7 mouse cellular contexts compared by ENCODE assay signal in genomic region chr7:45365742-45366651, GRCm38 (mm10). TPM values are rescaled to one million over a fixed set of nuclear protein-coding genes. Genes with fewer than 3 reads are reported as not detected.
DNase-seq lines count a peak whose midpoint lies in the region; ATAC-seq and TF ChIP-seq lines count a peak whose summit lies in the region.

No protein-coding gene starts in this region.

- H3K27ac ChIP-seq in embryonic facial prominence, embryonic 10.5 days (replicated peaks): peak overlapping the region; percentile 81
- no peak overlapping the region for H3K27ac ChIP-seq in limb, embryonic 12.5 days

- DNase-seq in Muller cell, postnatal 12 days (ENCODE audit: inconsistent ontology term): peak; percentile 75
- peak; percentile 72 for DNase-seq in embryonic facial prominence, embryonic 10.5 days (ENCODE audit: low spot score)
- peak; percentile 61 for DNase-seq in heart, postnatal 36 days
- peak; percentile 44 for DNase-seq in naive thymus-derived CD4-positive, alpha-beta T cell, adult 2 months (ENCODE audit: low read depth)

- 0 out of 2 replicates have a peak, but pooled peaks have one; percentile 5 for ATAC-seq in limb, embryonic 12.5 days (ENCODE audit: insufficient number of reproducible peaks, insufficient read depth, low FRiP score, low TSS enrichment, low read depth)
- no peak for ATAC-seq in frontal cortex, adult (ENCODE audit: low TSS enrichment)

- H3K4me3 ChIP-seq in E14TG2a.4 (replicated peaks; ENCODE audit: low read length): peak overlapping the region; percentile 85
- H3K4me3 ChIP-seq in embryonic facial prominence, embryonic 10.5 days: peak overlapping the region; percentile 70
- peak overlapping the region; percentile 66 for H3K4me3 ChIP-seq in limb, embryonic 12.5 days (replicated peaks)

- peak overlapping the region; percentile 95 for H3K4me2 ChIP-seq in limb, embryonic 12.5 days

- peak overlapping the region; percentile 74 for H3K9ac ChIP-seq in limb, embryonic 12.5 days (replicated peaks)

- 3% methylated on average over 35 of the region's 35 CpGs for WGBS in embryonic facial prominence, embryonic 10.5 days
- WGBS in limb, embryonic 12.5 days: 3% methylated on average over 35 of the region's 35 CpGs

- H3K36me3 ChIP-seq in E14TG2a.4 (ENCODE audit: insufficient read depth, low read length): peaks cover 4% of the 10 kb centered on the region; the same call in 1 of the 2 replicates
- no peaks in the 10 kb centered on the region for H3K36me3 ChIP-seq in embryonic facial prominence, embryonic 10.5 days (replicated peaks)
- H3K36me3 ChIP-seq in limb, embryonic 12.5 days: no peaks in the 10 kb centered on the region

- H3K4me1 ChIP-seq in E14TG2a.4 (replicated peaks; ENCODE audit: low read depth, low read length): peaks cover 57% of the 10 kb centered on the region
- H3K4me1 ChIP-seq in embryonic facial prominence, embryonic 10.5 days: peaks cover 56% of the 10 kb centered on the region
- H3K4me1 ChIP-seq in limb, embryonic 12.5 days (replicated peaks): peaks cover 39% of the 10 kb centered on the region

- TF ChIP-seq CTCF in E14TG2a.4 (conservative IDR thresholded peaks at IDR 0.05; ENCODE audit: low read length): no peak

- H3K27me3 ChIP-seq in E14TG2a.4 (ENCODE audit: insufficient read depth, low read length): peaks cover 47% of the 10 kb centered on the region
- peaks cover 89% of the 10 kb centered on the region for H3K27me3 ChIP-seq in embryonic facial prominence, embryonic 10.5 days (replicated peaks; ENCODE audit: low read depth, poor library complexity, severe bottlenecking)
- peaks cover 85% of the 10 kb centered on the region for H3K27me3 ChIP-seq in limb, embryonic 12.5 days

- H3K9me3 ChIP-seq in E14TG2a.4 (ENCODE audit: low read length): no peaks in the 10 kb centered on the region
- H3K9me3 ChIP-seq in embryonic facial prominence, embryonic 10.5 days: no peaks in the 10 kb centered on the region
- no peaks in the 10 kb centered on the region for H3K9me3 ChIP-seq in limb, embryonic 12.5 days

- intact Hi-C loops in heart, postnatal 36 days (cut with DNase I): no loop called here

RNA-seq across cellular contexts. Expression of gene Ppfia3, which starts 0.8 kb away (rescaled TPM):
- 5.8 and 7.1 TPM in 2 replicates for polyA plus RNA-seq in embryonic facial prominence, embryonic 10.5 days (2016; fragmentation: Nextera tagmentation; extraction: Ambion mirVana)
- total RNA-seq in heart, postnatal 36 days (2021): not detected
- 6.4 and 8.4 TPM in 2 replicates for polyA plus RNA-seq in limb, embryonic 12.5 days (2016; fragmentation: Nextera tagmentation; extraction: Ambion mirVana)

RNA-seq across cellular contexts. Expression of gene Lin7b, which starts 4.4 kb away (rescaled TPM):
- polyA plus RNA-seq in embryonic facial prominence, embryonic 10.5 days (2016; fragmentation: Nextera tagmentation; extraction: Ambion mirVana): 0.24 and 1.2 TPM in 2 replicates
- 1 to 10 TPM; 1.3 to 1.7 TPM for total RNA-seq in heart, postnatal 36 days (2021)
- 1.4 and 1.8 TPM in 2 replicates for polyA plus RNA-seq in limb, embryonic 12.5 days (2016; fragmentation: Nextera tagmentation; extraction: Ambion mirVana)

RNA-seq across cellular contexts. Expression of gene Snrnp70, which starts 29.5 kb away (rescaled TPM):
- 285 and 287 TPM in 2 replicates for polyA plus RNA-seq in embryonic facial prominence, embryonic 10.5 days (2016; fragmentation: Nextera tagmentation; extraction: Ambion mirVana)
- 10 to 100 TPM; 92.8 to 95.9 TPM for total RNA-seq in heart, postnatal 36 days (2021)
- polyA plus RNA-seq in limb, embryonic 12.5 days (2016; fragmentation: Nextera tagmentation; extraction: Ambion mirVana): 341 and 347 TPM in 2 replicates

RNA-seq across cellular contexts. Expression of gene Hrc, which starts 30.9 kb away (rescaled TPM):
- polyA plus RNA-seq in embryonic facial prominence, embryonic 10.5 days (2016; fragmentation: Nextera tagmentation; extraction: Ambion mirVana): 0.31 and 0.64 TPM in 2 replicates
- total RNA-seq in heart, postnatal 36 days (2021): 100 to 1,000 TPM; 842 to 873 TPM
- 1.8 and 1.9 TPM in 2 replicates for polyA plus RNA-seq in limb, embryonic 12.5 days (2016; fragmentation: Nextera tagmentation; extraction: Ambion mirVana)

RNA-seq across cellular contexts. Expression of gene Trpm4, which starts 32.4 kb away (rescaled TPM):
- polyA plus RNA-seq in embryonic facial prominence, embryonic 10.5 days (2016; fragmentation: Nextera tagmentation; extraction: Ambion mirVana): 10.6 and 11.3 TPM in 2 replicates
- total RNA-seq in heart, postnatal 36 days (2021): 10 to 100 TPM; 24.6 to 27.4 TPM
- polyA plus RNA-seq in limb, embryonic 12.5 days (2016; fragmentation: Nextera tagmentation; extraction: Ambion mirVana): 14.0 and 16.1 TPM in 2 replicates
